Mouse (Mus musculus): Measurements from ENCODE around the gene Sfrp2.

DNA sequence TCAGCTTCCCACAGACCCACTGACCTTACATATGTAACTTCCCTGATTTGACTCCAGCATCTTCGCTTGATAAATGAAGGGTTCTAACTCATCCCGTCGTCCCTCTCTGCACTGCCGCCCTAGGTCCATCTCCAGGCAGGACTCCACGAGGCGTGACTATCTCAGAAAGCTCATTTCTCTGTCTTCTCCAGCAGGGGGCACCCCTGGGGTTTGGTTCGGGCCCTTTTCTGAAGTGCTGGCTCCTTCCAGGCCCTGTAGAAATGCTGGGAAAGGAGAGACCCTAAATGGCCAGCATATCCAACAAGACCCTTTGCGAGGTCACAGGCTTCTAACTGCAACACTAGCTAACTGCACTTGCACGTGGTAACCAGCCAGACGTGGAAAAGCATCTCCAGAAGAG, 31.7 kb downstream of the Sfrp2 start:
- no peak for TF ChIP-seq EP300 (IDR thresholded peaks at IDR 0.05; ENCODE audit: low read length)
- TF ChIP-seq TCF12 (IDR thresholded peaks at IDR 0.05; ENCODE audit: low read depth, low read length), result no peak
